Comparison of ENCODE assay signal across 8 mouse cellular contexts in the genomic region with DNA sequence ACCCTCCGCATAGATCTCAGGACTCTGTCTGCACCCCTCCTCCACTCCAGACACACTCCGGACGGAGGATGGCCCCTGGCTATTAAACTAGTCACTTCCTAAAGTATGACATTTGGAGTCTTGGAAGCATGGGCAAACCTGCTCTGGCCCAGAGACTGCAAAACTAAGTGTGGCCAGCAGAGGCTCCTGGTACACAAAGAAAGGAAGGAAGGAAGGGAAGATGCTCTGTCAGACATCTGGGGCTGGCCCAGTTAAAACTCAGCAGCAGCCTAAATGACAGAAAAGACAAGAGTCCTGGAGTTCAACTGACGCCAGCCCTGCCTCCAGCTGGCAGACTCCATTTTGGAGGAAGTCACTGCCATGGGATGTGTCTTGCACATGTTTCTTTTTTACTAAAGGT.
A peak's percentile ranks its signal among the peaks of the same experiment; 100 is the strongest.
DNase-seq lines count a peak whose midpoint lies in the region; ATAC-seq and TF ChIP-seq lines count a peak whose summit lies in the region.

No protein-coding gene starts in this region.

- no peaks in the 10 kb centered on the region for H3K27me3 ChIP-seq in hindbrain, embryonic 11.5 days (ENCODE audit: control insufficient read depth, insufficient read depth, low read length)
- H3K27me3 ChIP-seq in hindbrain, embryonic 13.5 days = no peaks in the 10 kb centered on the region
- no peaks in the 10 kb centered on the region for H3K27me3 ChIP-seq in embryonic facial prominence, embryonic 11.5 days (ENCODE audit: control insufficient read depth, insufficient read depth, low read length)
- H3K27me3 ChIP-seq in kidney, adult 2 months (replicated peaks; ENCODE audit: control insufficient read depth, insufficient read depth, low read length) = no peaks in the 10 kb centered on the region
- H3K27me3 ChIP-seq in liver, embryonic 12.5 days (replicated peaks) = no peaks in the 10 kb centered on the region
- no peaks in the 10 kb centered on the region for H3K27me3 ChIP-seq in neural tube, embryonic 14.5 days (ENCODE audit: control insufficient read depth, insufficient read depth, low read length)

- WGBS in hindbrain, embryonic 11.5 days = 58% methylated on average over 4 of the region's 4 CpGs
- 67% methylated on average over 4 of the region's 4 CpGs for WGBS in hindbrain, embryonic 13.5 days
- 42% methylated on average over 4 of the region's 4 CpGs for WGBS in embryonic facial prominence, embryonic 11.5 days
- 46% methylated on average over 4 of the region's 4 CpGs for WGBS in kidney, adult 2 months
- 37% methylated on average over 4 of the region's 4 CpGs for WGBS in liver, embryonic 12.5 days (ENCODE audit: insufficient replicate concordance)
- WGBS in neural tube, embryonic 14.5 days = 56% methylated on average over 4 of the region's 4 CpGs

- H3K36me3 ChIP-seq in hindbrain, embryonic 11.5 days (ENCODE audit: control insufficient read depth, insufficient read depth, low read length) = no peaks in the 10 kb centered on the region
- H3K36me3 ChIP-seq in hindbrain, embryonic 13.5 days = no peaks in the 10 kb centered on the region
- H3K36me3 ChIP-seq in embryonic facial prominence, embryonic 11.5 days (replicated peaks; ENCODE audit: control insufficient read depth, insufficient read depth, low read depth, low read length) = no peaks in the 10 kb centered on the region
- H3K36me3 ChIP-seq in kidney, adult 2 months (ENCODE audit: control insufficient read depth, insufficient read depth, low read length) = no peaks in the 10 kb centered on the region
- no peaks in the 10 kb centered on the region for H3K36me3 ChIP-seq in liver, embryonic 12.5 days
- no peaks in the 10 kb centered on the region for H3K36me3 ChIP-seq in neural tube, embryonic 14.5 days (ENCODE audit: control insufficient read depth, insufficient read depth, low read length)

- no peak overlapping the region for H3K27ac ChIP-seq in hindbrain, embryonic 11.5 days (ENCODE audit: low read depth, low read length)
- no peak overlapping the region for H3K27ac ChIP-seq in hindbrain, embryonic 13.5 days
- no peak overlapping the region for H3K27ac ChIP-seq in embryonic facial prominence, embryonic 11.5 days (replicated peaks; ENCODE audit: low read depth, low read length)
- no peak overlapping the region for H3K27ac ChIP-seq in kidney, adult 2 months (ENCODE audit: insufficient read depth, low read depth, low read length)
- no peak overlapping the region for H3K27ac ChIP-seq in liver, embryonic 12.5 days
- H3K27ac ChIP-seq in neural tube, embryonic 14.5 days (ENCODE audit: low read depth, low read length) = no peak overlapping the region

- no peak overlapping the region for H3K9ac ChIP-seq in hindbrain, embryonic 11.5 days (ENCODE audit: low read depth, low read length)
- no peak overlapping the region for H3K9ac ChIP-seq in hindbrain, embryonic 13.5 days
- H3K9ac ChIP-seq in embryonic facial prominence, embryonic 11.5 days (replicated peaks; ENCODE audit: low read length) = no peak overlapping the region
- no peak overlapping the region for H3K9ac ChIP-seq in liver, embryonic 12.5 days
- H3K9ac ChIP-seq in neural tube, embryonic 14.5 days (replicated peaks; ENCODE audit: low read depth, low read length) = no peak overlapping the region

- H3K4me2 ChIP-seq in hindbrain, embryonic 11.5 days (replicated peaks; ENCODE audit: low read depth, low read length) = no peak overlapping the region
- no peak overlapping the region for H3K4me2 ChIP-seq in hindbrain, embryonic 13.5 days
- no peak overlapping the region for H3K4me2 ChIP-seq in embryonic facial prominence, embryonic 11.5 days (ENCODE audit: low read depth, low read length)
- H3K4me2 ChIP-seq in liver, embryonic 12.5 days = no peak overlapping the region
- no peak overlapping the region for H3K4me2 ChIP-seq in neural tube, embryonic 14.5 days (ENCODE audit: low read depth, low read length)

- TF ChIP-seq CTCF in kidney, adult 2 months (conservative IDR thresholded peaks at IDR 0.05; ENCODE audit: insufficient read depth, insufficient read length, low read depth, low read length) = peak; percentile 55

- H3K4me3 ChIP-seq in hindbrain, embryonic 11.5 days (ENCODE audit: low read depth, low read length) = no peak overlapping the region
- H3K4me3 ChIP-seq in hindbrain, embryonic 13.5 days = no peak overlapping the region
- H3K4me3 ChIP-seq in embryonic facial prominence, embryonic 11.5 days (ENCODE audit: low read depth, low read length) = no peak overlapping the region
- H3K4me3 ChIP-seq in kidney, adult 2 months (ENCODE audit: insufficient read depth, low read depth, low read length) = no peak overlapping the region
- H3K4me3 ChIP-seq in liver, embryonic 12.5 days = no peak overlapping the region
- no peak overlapping the region for H3K4me3 ChIP-seq in neural tube, embryonic 14.5 days (ENCODE audit: low read depth, low read length)

- H3K4me1 ChIP-seq in hindbrain, embryonic 11.5 days (replicated peaks; ENCODE audit: control insufficient read depth, insufficient read depth, low read length) = no peaks in the 10 kb centered on the region
- H3K4me1 ChIP-seq in hindbrain, embryonic 13.5 days (replicated peaks) = no peaks in the 10 kb centered on the region
- no peaks in the 10 kb centered on the region; the same call in 1 of the 2 replicates for H3K4me1 ChIP-seq in embryonic facial prominence, embryonic 11.5 days (ENCODE audit: control insufficient read depth, insufficient read depth, low read length)
- no peaks in the 10 kb centered on the region for H3K4me1 ChIP-seq in kidney, adult 2 months (ENCODE audit: control insufficient read depth, insufficient read depth, low read length)
- no peaks in the 10 kb centered on the region for H3K4me1 ChIP-seq in liver, embryonic 12.5 days
- H3K4me1 ChIP-seq in neural tube, embryonic 14.5 days (ENCODE audit: control insufficient read depth, insufficient read depth, low read length) = no peaks in the 10 kb centered on the region

- no peak for ATAC-seq in hindbrain, embryonic 11.5 days (ENCODE audit: low FRiP score)
- ATAC-seq in hindbrain, embryonic 13.5 days (ENCODE audit: low FRiP score) = no peak
- ATAC-seq in embryonic facial prominence, embryonic 11.5 days (replicated peaks; ENCODE audit: insufficient number of reproducible peaks, low FRiP score, low TSS enrichment, low read depth) = no peak
- ATAC-seq in liver, embryonic 12.5 days = 0 out of 2 replicates have a peak, but pooled peaks have one; percentile 30
- ATAC-seq in neural tube, embryonic 14.5 days (ENCODE audit: low read depth) = peak; percentile 58; the same call in 1 of the 2 replicates

- no peaks in the 10 kb centered on the region for H3K9me3 ChIP-seq in hindbrain, embryonic 11.5 days (ENCODE audit: control insufficient read depth, low read length)
- no peaks in the 10 kb centered on the region for H3K9me3 ChIP-seq in hindbrain, embryonic 13.5 days
- no peaks in the 10 kb centered on the region for H3K9me3 ChIP-seq in embryonic facial prominence, embryonic 11.5 days (replicated peaks; ENCODE audit: control insufficient read depth, low read length)
- H3K9me3 ChIP-seq in liver, embryonic 12.5 days (replicated peaks) = no peaks in the 10 kb centered on the region
- H3K9me3 ChIP-seq in neural tube, embryonic 14.5 days (ENCODE audit: control insufficient read depth, low read length) = no peaks in the 10 kb centered on the region

- DNase-seq in hindbrain, embryonic 11.5 days (ENCODE audit: low spot score) = peak; percentile 36
- peak; percentile 5 for DNase-seq in WW6 (ENCODE audit: low read depth, low spot score)
- DNase-seq in embryonic facial prominence, embryonic 11.5 days (ENCODE audit: low spot score) = peak; percentile 54
- DNase-seq in kidney, adult 2 months = peak; percentile 38
- DNase-seq in urinary bladder, adult 2 months (ENCODE audit: low spot score) = no peak

- no peak for TF ChIP-seq POLR2A in kidney, adult 2 months (IDR thresholded peaks at IDR 0.05; ENCODE audit: low read depth, low read length)

Comparison
In these comparisons a context has a peak if more than half of its experiments do, and no peak if none do; other contexts are left out.
1. ATAC-seq: peak in liver, embryonic 12.5 days (single experiment) and neural tube, embryonic 14.5 days (single experiment); none in hindbrain, embryonic 11.5 days (single experiment), hindbrain, embryonic 13.5 days (single experiment) and embryonic facial prominence, embryonic 11.5 days (single experiment).